Mouse (Mus musculus): ENCODE measurements at regions not wholly inside any gene's neighbourhood (a gene's known extent, or its start where the extent isn't known, plus 50 kb on each side); places are given as distances from the start of the nearest gene placed in this dataset.

DNA sequence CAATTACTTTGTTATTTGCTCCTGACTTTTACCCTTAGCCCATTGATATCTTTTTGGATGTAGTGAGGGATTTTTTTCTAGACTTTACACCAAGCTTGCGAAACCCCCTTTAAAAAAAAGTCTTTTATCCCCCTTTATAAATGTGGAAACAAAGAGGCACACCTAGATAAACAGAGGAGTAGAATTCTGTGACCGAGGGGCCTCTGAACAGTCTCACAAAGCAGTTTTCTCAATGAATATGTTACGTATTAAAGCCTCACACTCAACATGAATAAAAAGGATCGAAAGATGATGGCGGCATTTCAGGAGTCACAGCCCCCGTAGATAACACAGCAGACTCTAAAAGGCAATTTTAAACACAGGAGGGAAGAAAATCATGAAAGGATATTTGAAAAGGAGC, 104.2 kb downstream of the Fgf9 start:
- no peak for DNase-seq

DNA sequence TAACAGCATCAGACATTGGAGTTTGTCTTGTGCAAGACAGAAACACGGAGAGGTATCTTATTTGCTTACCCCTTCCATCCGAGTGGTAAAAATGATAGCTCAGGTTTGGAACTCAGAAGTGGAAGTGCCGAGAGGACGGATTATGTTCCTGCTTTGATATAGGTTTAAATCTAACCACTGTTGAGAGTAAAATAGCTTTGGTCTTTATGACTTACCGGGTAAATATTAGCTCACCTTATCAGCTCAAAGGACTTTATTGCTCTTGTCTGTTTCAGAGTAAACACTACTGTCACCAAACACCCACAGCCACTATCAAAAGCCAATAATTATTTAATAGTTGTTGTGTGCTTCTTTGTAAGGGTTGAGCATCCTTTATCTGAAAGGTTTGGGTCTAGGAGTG, 98.6 kb downstream of the Fgf9 start:
- DNase-seq: no peak

Measured in layer of hippocampus, postnatal 36 days (tissue).